Mouse (Mus musculus) ES-E14 (cell line): ENCODE measurements around the gene Nsg1.

ENCODE experiments used
- CHD2 ChIP-seq: IDR thresholded peaks from 2 replicates; pipeline ENCODE4 v1.6.1; 2014; ENCODE audit warnings: mild to moderate bottlenecking, low read depth, low read length, inconsistent platforms
- HCFC1 ChIP-seq: IDR thresholded peaks from 2 replicates; pipeline ENCODE4 v1.6.1; 2012; ENCODE audit warnings: low read length, inconsistent platforms, borderline replicate concordance; ENCODE audit not compliant: insufficient read depth
- ZC3H11A ChIP-seq: IDR thresholded peaks from 2 replicates; pipeline ENCODE4 v1.6.1; 2012; ENCODE audit warnings: low read depth, mild to moderate bottlenecking, inconsistent platforms, low read length, borderline replicate concordance
- ZNF384 ChIP-seq: IDR thresholded peaks from 2 replicates; pipeline ENCODE4 v1.6.1; 2012; ENCODE audit warnings: low read depth, low read length, inconsistent platforms

DNA sequence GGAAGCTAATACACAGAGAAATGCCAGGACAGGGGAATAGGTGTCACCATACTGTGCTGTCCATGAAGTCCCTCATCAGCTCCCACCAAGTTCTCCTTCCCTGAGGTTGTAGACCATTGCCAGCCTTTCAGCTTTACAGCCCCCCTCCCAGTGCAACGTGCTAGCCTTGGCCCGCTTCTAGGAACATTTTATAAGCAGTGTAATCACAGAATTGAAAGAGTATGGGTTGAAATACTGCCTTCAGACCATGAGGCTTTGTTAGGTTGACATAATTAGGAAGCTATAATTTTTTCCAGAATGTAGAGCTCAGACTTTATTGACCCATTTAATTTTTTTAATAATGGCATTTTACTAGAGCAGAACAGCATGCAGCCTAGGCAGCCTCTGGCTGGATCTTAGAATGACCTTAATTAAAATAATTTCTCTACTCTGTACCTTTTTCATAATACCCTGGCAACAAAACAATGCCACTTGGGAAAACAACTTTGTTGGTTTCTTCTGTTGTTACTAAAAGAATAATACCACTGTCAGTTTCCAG, 60.5 kb downstream of the Nsg1 start:
- TF ChIP-seq HCFC1 (no peak), ZC3H11A (no peak), CHD2 (no peak), ZNF384 (no peak)
